Mouse (Mus musculus) right cerebral cortex, postnatal 4 days (tissue): ENCODE data around the gene Gna14.

ENCODE experiments used
- DNase-seq: peaks from one replicate; pipeline ENCODE4 v3.0.0-alpha.2; 2022

The Gna14 gene

GRCm38 (mm10) chr19:16435531-16436231, at the start of gene Gna14:
Gene Gna14 (plus strand): TSS chr19:16435762.
- DNase-seq, result peak; percentile 55

GRCm38 (mm10) chr19:16386514-16386913, 49.0 kb upstream of the Gna14 start:
- no peak for DNase-seq

GRCm38 (mm10) chr19:16390192-16390795, 45.3 kb upstream of the Gna14 start:
- DNase-seq, result no peak

- no peak for DNase-seq
Observed at GRCm38 (mm10) chr19:16394381-16394780, 41.2 kb upstream of the Gna14 start.

GRCm38 (mm10) chr19:16403101-16403500, 32.5 kb upstream of the Gna14 start:
- no peak for DNase-seq

- no peak for DNase-seq
Observed at GRCm38 (mm10) chr19:16407727-16408126, 27.8 kb upstream of the Gna14 start.

- DNase-seq, result no peak
Observed at GRCm38 (mm10) chr19:16411302-16411701, 24.3 kb upstream of the Gna14 start.

GRCm38 (mm10) chr19:16418086-16418663, 17.4 kb upstream of the Gna14 start:
- no peak for DNase-seq

GRCm38 (mm10) chr19:16425596-16425995, 10.0 kb upstream of the Gna14 start:
- DNase-seq, result no peak

- no peak for DNase-seq
Observed at GRCm38 (mm10) chr19:16431368-16431767, 4.2 kb upstream of the Gna14 start.

- DNase-seq, result no peak
Observed at GRCm38 (mm10) chr19:16434879-16435278, 683 bp upstream of the Gna14 start.

GRCm38 (mm10) chr19:16436335-16437169, 990 bp downstream of the Gna14 start:
- DNase-seq, result peak; percentile 34

GRCm38 (mm10) chr19:16437170-16437483, 1.6 kb downstream of the Gna14 start:
- DNase-seq, result no peak

GRCm38 (mm10) chr19:16437906-16438305, 2.3 kb downstream of the Gna14 start:
- no peak for DNase-seq

GRCm38 (mm10) chr19:16439278-16439677, 3.7 kb downstream of the Gna14 start:
- no peak for DNase-seq

- DNase-seq, result no peak
Observed at GRCm38 (mm10) chr19:16439834-16440233, 4.3 kb downstream of the Gna14 start.

- no peak for DNase-seq
Observed at GRCm38 (mm10) chr19:16441329-16441728, 5.8 kb downstream of the Gna14 start.

- DNase-seq, result no peak
Observed at GRCm38 (mm10) chr19:16443335-16443734, 7.8 kb downstream of the Gna14 start.

GRCm38 (mm10) chr19:16446612-16447011, 11.1 kb downstream of the Gna14 start:
- no peak for DNase-seq

- DNase-seq, result no peak
Observed at GRCm38 (mm10) chr19:16447832-16448621, 12.5 kb downstream of the Gna14 start.

GRCm38 (mm10) chr19:16448796-16449195, 13.2 kb downstream of the Gna14 start:
- DNase-seq, result no peak

GRCm38 (mm10) chr19:16450824-16451223, 15.3 kb downstream of the Gna14 start:
- no peak for DNase-seq

GRCm38 (mm10) chr19:16456181-16456580, 20.6 kb downstream of the Gna14 start:
- no peak for DNase-seq
